Mouse (Mus musculus) megakaryocyte, embryonic 14.5 days (primary cell): ENCODE data around the gene Myom1. TPM values are rescaled to one million over a fixed set of nuclear protein-coding genes. Genes with fewer than 3 reads are reported as not detected.

Experiments used
- H3K27me3 ChIP-seq: replicated peaks from 2 replicates; pipeline ENCODE3; 2012; ENCODE audit warnings: inconsistent platforms
- H3K36me3 ChIP-seq: replicated peaks from 2 replicates; pipeline ENCODE3; 2012; ENCODE audit warnings: low read length, inconsistent platforms, mixed read lengths
- H3K4me1 ChIP-seq: 2 replicates; pipeline ENCODE4 v1.6.1; 2012; ENCODE audit warnings: inconsistent platforms
- H3K4me3 ChIP-seq: replicated peaks from 2 replicates; pipeline ENCODE3; 2012; ENCODE audit warnings: moderate library complexity, mild to moderate bottlenecking, inconsistent platforms
- H3K9me3 ChIP-seq: 2 replicates; pipeline ENCODE4 v1.6.1; 2012; ENCODE audit warnings: inconsistent platforms
- FLI1 ChIP-seq: IDR thresholded peaks from 2 replicates; pipeline ENCODE4 v1.6.1; 2012; ENCODE audit warnings: low read length, inconsistent platforms, mixed read lengths
- GATA1 ChIP-seq: IDR thresholded peaks from 3 replicates; pipeline ENCODE4 v1.6.1; 2012; ENCODE audit warnings: mixed read lengths, low read length, inconsistent platforms, borderline replicate concordance
- polyA plus RNA-seq: library from polyadenylated mRNA; stranded (reverse); fragments of >175 nt; gene quantifications from 2 replicates; pipeline ENCODE4 v1.2.3, GENCODE M21; 2012; ENCODE audit warnings: low replicate concordance; ENCODE audit not compliant: insufficient read depth

The Myom1 gene
- polyA plus RNA-seq, 1 experiment = 12.3 TPM

DNA sequence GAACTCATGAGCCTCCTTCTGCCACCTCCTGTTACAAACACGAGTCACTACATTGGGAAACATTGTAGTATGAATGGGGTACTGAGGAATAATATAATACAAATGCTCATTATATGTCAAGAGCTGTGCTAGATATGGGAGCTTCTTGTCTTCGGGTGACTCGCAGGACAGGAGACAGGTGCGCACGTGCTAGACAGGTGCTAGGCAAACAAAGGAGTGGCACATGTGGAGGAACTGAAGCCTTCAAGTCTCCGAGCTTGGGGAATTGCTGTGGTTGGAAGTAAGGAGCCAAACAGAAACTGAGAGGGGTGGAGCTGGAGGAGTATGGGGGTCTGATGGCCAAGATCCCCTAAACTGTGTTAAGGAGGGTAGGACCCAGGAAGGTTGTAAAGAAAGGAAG, 10.7 kb downstream of the Myom1 start:
- no peaks in the 10 kb centered on the region for H3K9me3 ChIP-seq
- H3K36me3 ChIP-seq = no peaks in the 10 kb centered on the region
- TF ChIP-seq GATA1 (no peak), FLI1 (no peak)
- peak overlapping the region; percentile 55 for H3K4me3 ChIP-seq
- peaks cover 50% of the 10 kb centered on the region for H3K4me1 ChIP-seq
- no peaks in the 10 kb centered on the region for H3K27me3 ChIP-seq

DNA sequence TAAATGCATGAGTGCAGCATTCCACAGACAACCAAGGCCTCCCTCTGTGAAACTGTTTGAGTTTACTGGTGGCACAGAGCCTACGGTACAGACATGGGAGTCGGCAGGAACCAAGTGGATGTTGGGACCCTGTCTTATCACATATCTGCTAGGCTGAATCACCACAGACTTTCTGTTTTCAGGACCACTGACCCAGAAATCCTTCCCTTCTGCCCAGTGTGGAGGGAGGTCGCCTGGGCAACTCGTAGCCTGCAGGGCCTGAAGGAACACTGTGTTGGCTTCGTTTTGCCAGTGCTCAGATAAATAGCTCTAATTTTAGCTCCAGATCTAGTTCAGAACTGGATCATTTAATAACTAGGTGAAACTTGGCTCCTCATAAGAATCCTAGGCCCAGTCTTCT, 12.5 kb downstream of the Myom1 start:
- TF ChIP-seq FLI1 (no peak), GATA1 (no peak)
- no peaks in the 10 kb centered on the region for H3K27me3 ChIP-seq
- no peaks in the 10 kb centered on the region for H3K9me3 ChIP-seq
- peaks cover 62% of the 10 kb centered on the region for H3K4me1 ChIP-seq
- no peak overlapping the region for H3K4me3 ChIP-seq
- no peaks in the 10 kb centered on the region for H3K36me3 ChIP-seq

- peaks cover 68% of the 10 kb centered on the region for H3K4me1 ChIP-seq
- H3K27me3 ChIP-seq = no peaks in the 10 kb centered on the region
- H3K36me3 ChIP-seq = peaks cover 11% of the 10 kb centered on the region
- H3K4me3 ChIP-seq = peak overlapping the region; percentile 28
- no peak for TF ChIP-seq GATA1
- TF ChIP-seq FLI1 = no peak
- no peaks in the 10 kb centered on the region for H3K9me3 ChIP-seq
Measured at GRCm38 (mm10) chr17:71017457-71017998, 15.1 kb downstream of the Myom1 start.

DNA sequence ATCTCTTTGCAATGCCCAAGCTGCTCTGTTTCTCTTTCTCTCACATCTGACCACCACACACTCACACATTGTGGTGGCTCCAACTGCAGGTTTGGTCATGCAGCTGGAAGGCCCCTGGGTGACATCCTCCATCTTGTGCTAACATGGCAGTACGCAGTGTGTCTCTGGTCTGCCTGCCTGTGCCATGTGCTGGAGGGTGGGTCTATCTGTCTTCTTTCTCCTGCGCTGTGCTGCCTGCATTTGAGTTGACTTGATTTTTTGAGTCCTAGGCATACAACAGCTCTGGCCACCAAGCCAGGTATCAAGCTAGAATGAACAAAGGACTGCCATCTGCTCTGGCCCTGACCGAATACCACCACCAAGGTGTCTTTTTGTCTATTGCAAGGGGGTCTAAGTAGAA, 15.7 kb downstream of the Myom1 start:
- H3K4me3 ChIP-seq = no peak overlapping the region
- peaks cover 72% of the 10 kb centered on the region for H3K4me1 ChIP-seq
- H3K27me3 ChIP-seq = no peaks in the 10 kb centered on the region
- peaks cover 17% of the 10 kb centered on the region for H3K36me3 ChIP-seq
- TF ChIP-seq FLI1 (no peak), GATA1 (no peak)
- H3K9me3 ChIP-seq = no peaks in the 10 kb centered on the region

- no peak for TF ChIP-seq GATA1
- TF ChIP-seq FLI1 = no peak
- Histone ChIP-seq H3K4me3 (peak overlapping the region; percentile 91), H3K4me1 (peaks cover 71% of the 10 kb centered on the region), H3K36me3 (peaks cover 24% of the 10 kb centered on the region), H3K27me3 (no peaks in the 10 kb centered on the region), H3K9me3 (no peaks in the 10 kb centered on the region)
Measured at GRCm38 (mm10) chr17:71018616-71019308, 16.3 kb downstream of the Myom1 start.

DNA sequence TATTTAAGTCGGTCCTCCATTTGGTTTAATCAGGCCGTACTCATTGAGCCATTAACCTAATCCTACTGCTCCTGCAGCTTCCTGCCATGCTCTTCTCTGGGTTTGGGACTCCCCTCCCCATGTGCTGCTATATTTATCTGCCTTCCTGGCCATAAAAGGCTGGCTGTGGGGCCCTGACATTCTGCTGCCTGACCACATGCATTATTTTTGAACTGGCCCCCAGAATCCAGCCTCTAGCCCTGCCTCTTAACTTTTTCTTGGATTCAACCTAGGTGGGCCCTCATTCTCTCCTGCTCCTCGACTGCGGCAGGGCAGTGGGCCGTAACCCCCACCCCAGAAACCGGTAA, 16.8 kb downstream of the Myom1 start:
- H3K27me3 ChIP-seq = no peaks in the 10 kb centered on the region
- no peaks in the 10 kb centered on the region for H3K9me3 ChIP-seq
- H3K4me3 ChIP-seq = peak overlapping the region; percentile 91
- TF ChIP-seq FLI1 = no peak
- no peak for TF ChIP-seq GATA1
- peaks cover 29% of the 10 kb centered on the region for H3K36me3 ChIP-seq
- H3K4me1 ChIP-seq = peaks cover 71% of the 10 kb centered on the region

- Histone ChIP-seq H3K4me1 (peaks cover 68% of the 10 kb centered on the region), H3K4me3 (peak overlapping the region; percentile 91), H3K9me3 (no peaks in the 10 kb centered on the region), H3K36me3 (peaks cover 34% of the 10 kb centered on the region), H3K27me3 (no peaks in the 10 kb centered on the region)
- no peak for TF ChIP-seq FLI1
Measured at GRCm38 (mm10) chr17:71019860-71020259, 17.4 kb downstream of the Myom1 start.

DNA sequence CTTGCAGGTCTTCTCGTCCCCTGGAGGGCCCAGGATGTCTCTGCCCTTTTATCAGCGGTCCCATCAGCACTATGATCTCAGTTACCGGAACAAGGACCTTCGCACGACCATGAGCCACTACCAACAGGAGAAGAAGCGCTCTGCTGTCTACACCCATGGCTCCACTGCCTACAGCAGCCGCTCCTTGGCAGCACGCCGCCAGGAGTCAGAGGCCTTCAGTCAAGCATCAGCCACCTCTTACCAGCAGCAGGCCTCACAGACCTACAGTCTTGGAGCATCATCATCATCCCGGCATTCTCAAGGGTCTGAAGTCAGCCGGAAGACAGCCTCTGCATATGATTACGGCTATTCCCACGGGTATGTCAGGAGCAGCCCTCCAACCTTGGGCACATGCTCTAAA, 20.4 kb downstream of the Myom1 start:
- no peak for TF ChIP-seq FLI1
- no peak for TF ChIP-seq GATA1

GRCm38 (mm10) chr17:71024071-71024470, 21.6 kb downstream of the Myom1 start:
- TF ChIP-seq GATA1 (no peak), FLI1 (no peak)

More for the DNA sequence above, 20.4 kb downstream of the Myom1 start:
- Histone ChIP-seq H3K36me3 (peaks cover 64% of the 10 kb centered on the region), H3K4me3 (no peak overlapping the region), H3K9me3 (no peaks in the 10 kb centered on the region), H3K4me1 (peaks cover 75% of the 10 kb centered on the region), H3K27me3 (no peaks in the 10 kb centered on the region)

DNA sequence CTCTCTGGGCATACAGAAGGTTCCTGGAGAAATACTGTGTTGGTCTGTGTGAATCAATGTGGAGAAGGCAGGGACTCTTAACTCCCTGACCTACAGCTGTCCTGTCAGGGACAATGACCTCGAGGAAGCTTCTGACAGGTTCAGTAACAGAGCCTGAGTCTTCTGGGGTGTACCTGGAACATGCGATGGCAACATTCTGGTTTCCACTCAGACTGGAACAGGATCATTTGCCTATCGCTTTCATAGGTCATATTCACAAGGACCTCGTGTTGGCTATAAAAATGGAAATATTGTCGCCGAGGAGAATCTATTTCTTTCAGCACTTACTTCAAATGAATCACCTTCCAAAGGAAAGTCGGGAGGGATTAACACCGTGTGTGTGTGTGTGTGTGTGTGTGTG, 23.5 kb downstream of the Myom1 start:
- H3K27me3 ChIP-seq = no peaks in the 10 kb centered on the region
- H3K4me3 ChIP-seq = no peak overlapping the region
- peaks cover 75% of the 10 kb centered on the region for H3K4me1 ChIP-seq
- H3K9me3 ChIP-seq = no peaks in the 10 kb centered on the region
- peaks cover 86% of the 10 kb centered on the region for H3K36me3 ChIP-seq
- TF ChIP-seq GATA1 (no peak), FLI1 (no peak)

More at GRCm38 (mm10) chr17:71024071-71024470, 21.6 kb downstream of the Myom1 start:
- H3K4me1 ChIP-seq = peaks cover 74% of the 10 kb centered on the region
- H3K27me3 ChIP-seq = no peaks in the 10 kb centered on the region
- H3K36me3 ChIP-seq = peaks cover 70% of the 10 kb centered on the region
- H3K4me3 ChIP-seq = no peak overlapping the region
- H3K9me3 ChIP-seq = no peaks in the 10 kb centered on the region
